Mouse (Mus musculus) thymus, adult 2 months (tissue): ENCODE measurements around the gene Lce1d.

Experiments
- CTCF ChIP-seq: fragments of 200-500 bp; IDR thresholded peaks from 2 replicates; pipeline ENCODE4 v1.5.1; 2012; ENCODE audit warnings: mild to moderate bottlenecking, control low read depth, low read length, moderate library complexity, borderline replicate concordance; ENCODE audit not compliant: control insufficient read depth, poor library complexity, insufficient read depth; ENCODE audit errors: extremely low read depth
- POLR2A ChIP-seq: fragments of 200-500 bp; IDR thresholded peaks from 2 replicates; pipeline ENCODE4 v1.6.1; 2012; ENCODE audit warnings: mild to moderate bottlenecking, low read length, control low read depth, moderate library complexity; ENCODE audit not compliant: control insufficient read depth, poor library complexity, insufficient read depth; ENCODE audit errors: extremely low read depth

DNA sequence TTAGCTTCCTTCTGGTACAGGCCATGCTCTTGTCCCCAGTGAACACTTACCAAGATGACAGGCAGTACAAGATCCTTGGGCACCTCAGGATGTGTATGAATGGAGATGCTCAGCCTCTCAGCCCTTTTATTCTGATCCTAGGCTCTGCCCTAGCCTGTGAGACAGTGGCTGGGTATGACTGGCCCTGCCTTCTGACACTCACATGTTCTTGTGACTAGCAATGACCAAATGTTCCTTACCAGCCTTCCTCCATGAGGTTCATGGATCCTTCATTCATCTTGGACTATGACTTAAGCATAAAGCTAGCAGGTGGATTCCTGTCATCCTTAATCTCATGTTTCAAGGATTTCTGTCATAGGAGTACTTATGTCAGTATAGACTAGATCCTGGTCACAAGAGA lies 16.8 kb downstream of the Lce1d start, which contains the start of gene Lce1a2:
- TF ChIP-seq POLR2A (no peak), CTCF (no peak)
